Mouse (Mus musculus) bone marrow, adult 2 months (tissue): Measurements from ENCODE around the gene Fam155a. TPM values are rescaled to one million over a fixed set of nuclear protein-coding genes. Genes with fewer than 3 reads are reported as not detected.

Experiments
- H3K27ac ChIP-seq: fragments of 200-500 bp; 2 replicates; pipeline ENCODE4 v1.5.1; 2012; ENCODE audit warnings: low read depth, mild to moderate bottlenecking, control low read depth, inconsistent platforms, low read length; ENCODE audit not compliant: control insufficient read depth, poor library complexity, insufficient read depth
- H3K4me1 ChIP-seq: fragments of 200-500 bp; 2 replicates; pipeline ENCODE4 v1.6.1; 2011; ENCODE audit warnings: low read length; ENCODE audit not compliant: control insufficient read depth, insufficient read depth
- H3K4me3 ChIP-seq: fragments of 200-500 bp; replicated peaks from 2 replicates; pipeline ENCODE3; 2011; ENCODE audit warnings: mild to moderate bottlenecking, low read depth, low read length, control low read depth; ENCODE audit not compliant: control insufficient read depth
- CTCF ChIP-seq: fragments of 200-500 bp; IDR thresholded peaks from 2 replicates; pipeline ENCODE4 v1.5.1; 2011; ENCODE audit warnings: low read length, control low read depth; ENCODE audit not compliant: control insufficient read depth, insufficient read depth
- POLR2A ChIP-seq: fragments of 200-500 bp; IDR thresholded peaks from 2 replicates; pipeline ENCODE4 v1.6.1; 2011; ENCODE audit warnings: low read depth, mild to moderate bottlenecking, control low read depth, low read length, borderline replicate concordance; ENCODE audit not compliant: control insufficient read depth
- WGBS: fragments of 180-500 bp; shearing (Covaris S2); methylation state at CpG from one replicate; pipeline ENCODE4 v1.1.7; 2018; 5-methylcytosine and 5-hydroxymethylcytosine counted together
- polyA plus RNA-seq: library from polyadenylated mRNA; stranded (reverse); fragments of >200 nt; gene quantifications from 2 replicates; pipeline ENCODE4 v1.2.4, GENCODE M21; 2011; ENCODE audit warnings: low replicate concordance; ENCODE audit not compliant: missing spikeins, insufficient read depth, insufficient read length

The Fam155a gene
- polyA plus RNA-seq, 1 experiment: not detected

DNA sequence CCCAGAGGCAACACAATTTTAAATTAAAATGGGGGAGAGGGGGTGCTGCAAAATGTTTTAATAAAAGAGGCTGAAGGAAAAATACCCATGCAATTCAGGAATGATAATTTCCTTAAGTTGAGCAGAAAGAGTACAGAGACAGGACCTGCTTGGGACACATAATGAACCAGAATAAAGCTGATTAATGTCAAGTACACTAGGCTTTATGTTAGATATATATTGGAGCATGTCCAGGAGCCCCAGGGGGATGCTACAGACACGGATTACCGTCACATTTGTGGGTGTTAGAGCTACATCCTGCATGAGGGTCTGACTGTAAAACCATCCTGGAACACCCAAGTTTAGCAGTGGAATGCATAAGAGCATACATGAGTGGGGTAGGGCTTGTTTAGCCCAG, 223.4 kb downstream of the Fam155a start:
- TF ChIP-seq CTCF (no peak), POLR2A (no peak)
- 70% methylated on average over 2 of the region's 2 CpGs for WGBS

GRCm38 (mm10) chr8:9546919-9547557, 223.9 kb downstream of the Fam155a start:
- 74% methylated on average over 6 of the region's 6 CpGs for WGBS
- H3K27ac ChIP-seq: no peak overlapping the region
- TF ChIP-seq POLR2A (no peak), CTCF (no peak)
- no peak overlapping the region for H3K4me3 ChIP-seq
- no peaks in the 10 kb centered on the region for H3K4me1 ChIP-seq

More for the DNA sequence above, 223.4 kb downstream of the Fam155a start:
- H3K4me3 ChIP-seq: no peak overlapping the region
- H3K27ac ChIP-seq: no peak overlapping the region
- H3K4me1 ChIP-seq: no peaks in the 10 kb centered on the region

- Histone ChIP-seq H3K4me3 (no peak overlapping the region), H3K27ac (no peak overlapping the region), H3K4me1 (no peaks in the 10 kb centered on the region)
- 55% methylated on average over 6 of the region's 6 CpGs for WGBS
- TF ChIP-seq CTCF (no peak), POLR2A (no peak)
These were observed 224.5 kb downstream of the Fam155a start for GRCm38 (mm10) chr8:9546429-9546828.

- H3K4me1 ChIP-seq: no peaks in the 10 kb centered on the region
- TF ChIP-seq CTCF (no peak), POLR2A (no peak)
- H3K4me3 ChIP-seq: no peak overlapping the region
- no peak overlapping the region for H3K27ac ChIP-seq
- 73% methylated on average over 2 of the region's 2 CpGs for WGBS
These were observed 225.3 kb downstream of the Fam155a start for GRCm38 (mm10) chr8:9545665-9546064.

DNA sequence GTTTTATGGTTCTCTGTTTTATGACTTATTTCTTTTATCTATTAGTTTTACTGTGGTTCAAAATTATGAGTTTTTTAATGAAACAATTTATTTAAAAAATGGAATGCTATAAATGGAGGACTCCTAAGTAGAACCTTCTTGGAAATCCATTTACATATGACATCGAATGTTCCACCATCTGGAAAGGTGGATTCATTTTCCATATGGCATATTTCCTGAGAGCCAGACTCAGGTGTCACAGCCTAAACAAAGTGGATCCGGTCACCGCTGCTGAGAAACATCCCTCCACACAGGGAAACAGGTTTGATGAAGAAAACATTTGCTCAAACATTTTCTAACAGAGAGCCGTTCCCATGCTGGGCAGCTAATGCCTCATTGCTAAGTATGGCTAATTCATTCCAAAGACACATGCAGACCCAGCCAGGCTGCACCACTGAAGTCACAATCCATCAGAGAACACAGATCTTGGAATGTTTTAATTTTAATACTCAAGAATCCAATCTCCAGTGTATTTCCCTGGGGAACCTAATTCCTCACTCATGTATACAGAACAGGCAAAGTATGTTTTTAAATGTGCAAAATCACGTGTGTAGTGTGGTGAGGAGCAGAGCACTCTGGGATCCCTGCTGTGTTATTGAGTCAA, 235.1 kb downstream of the Fam155a start:
- Histone ChIP-seq H3K4me1 (no peaks in the 10 kb centered on the region), H3K27ac (no peak overlapping the region), H3K4me3 (no peak overlapping the region)
- 74% methylated on average over 5 of the region's 5 CpGs for WGBS
- TF ChIP-seq POLR2A: no peak

DNA sequence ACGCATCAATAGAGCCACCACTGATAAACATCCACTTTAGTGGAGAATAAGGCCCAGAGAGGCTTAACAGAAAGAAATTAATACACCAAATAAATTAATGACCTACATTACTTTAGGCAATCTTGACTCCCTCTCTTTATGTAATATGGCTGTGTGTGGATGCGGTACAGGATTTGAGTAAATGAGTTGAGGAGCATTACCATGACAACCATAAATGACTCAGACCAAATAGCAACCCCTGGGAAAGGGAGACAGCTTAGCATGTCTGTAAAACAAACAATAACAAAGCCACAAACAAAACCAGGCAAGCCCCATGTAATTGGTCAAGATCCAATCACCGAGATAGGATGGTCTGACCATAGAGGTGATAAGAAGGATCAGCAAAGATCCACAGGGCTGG, 244.4 kb downstream of the Fam155a start:
- H3K4me3 ChIP-seq: no peak overlapping the region
- no peaks in the 10 kb centered on the region for H3K4me1 ChIP-seq
- no peak overlapping the region for H3K27ac ChIP-seq
- TF ChIP-seq CTCF (no peak), POLR2A (no peak)
- WGBS: 86% methylated on average over 3 of the region's 3 CpGs

- no peak overlapping the region for H3K4me3 ChIP-seq
- 60% methylated on average over 2 of the region's 2 CpGs for WGBS
- H3K27ac ChIP-seq: no peak overlapping the region
- TF ChIP-seq CTCF (no peak), POLR2A (no peak)
- no peaks in the 10 kb centered on the region; the same call in 1 of the 2 replicates for H3K4me1 ChIP-seq
These were observed 249.4 kb downstream of the Fam155a start for GRCm38 (mm10) chr8:9521577-9521976.

DNA sequence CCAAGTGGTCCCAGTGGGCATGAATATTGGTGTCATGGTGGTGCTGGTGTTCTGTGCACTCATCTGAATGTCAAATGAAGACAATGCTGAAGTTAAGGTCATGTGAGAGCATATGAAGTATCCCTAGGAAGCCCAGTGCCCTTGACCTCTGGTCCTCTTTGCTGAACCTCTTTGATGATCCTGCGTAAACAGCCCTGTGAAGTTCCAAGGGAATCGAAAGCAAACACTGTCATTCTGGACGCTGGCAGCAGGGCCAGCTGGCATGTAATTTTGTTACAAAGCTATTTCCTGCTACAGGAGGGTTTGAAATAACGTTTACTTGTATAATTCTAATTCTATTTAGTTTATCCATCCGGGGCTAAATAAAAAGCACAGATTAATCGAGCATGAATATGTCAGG, 270.2 kb downstream of the Fam155a start:
- Histone ChIP-seq H3K4me3 (no peak overlapping the region), H3K4me1 (no peaks in the 10 kb centered on the region), H3K27ac (no peak overlapping the region)
- 51% methylated on average over 6 of the region's 6 CpGs for WGBS
- no peak for TF ChIP-seq POLR2A
- no peak for TF ChIP-seq CTCF
